Mouse (Mus musculus) lung, postnatal 0 days (tissue): ENCODE measurements around the gene C2. TPM values are rescaled to one million over a fixed set of nuclear protein-coding genes. Genes with fewer than 3 reads are reported as not detected.
"Not testable (repeated sequence)": the region's sequence is repeated elsewhere in the genome, so short reads cannot be mapped to it uniquely, and the experiment has no call there.

Experiments
- ATAC-seq: fragments of 200-750 bp; cut with Nextera tagmentation; 2 replicates; pipeline ENCODE4 v1.8.0; 2017; ENCODE audit warnings: moderate library complexity
- DNase-seq: peaks from one replicate; pipeline ENCODE4 v3.0.0-alpha.2; 2016; ENCODE audit warnings: low spot score
- H3K27ac ChIP-seq: fragments of 300-500 bp; sonication (generic); 2 replicates; pipeline ENCODE4 v1.5.1; 2014; ENCODE audit warnings: antibody characterized with exemption, mild to moderate bottlenecking, low read length, mixed read lengths
- H3K27me3 ChIP-seq: fragments of 300-500 bp; sonication (generic); replicated peaks from 2 replicates; pipeline ENCODE4 v1.6.1; 2014; ENCODE audit warnings: low read length, mixed read lengths; ENCODE audit not compliant: insufficient read depth
- H3K36me3 ChIP-seq: fragments of 300-500 bp; sonication (generic); 2 replicates; pipeline ENCODE4 v1.6.1; 2014; ENCODE audit warnings: low read length, mixed read lengths; ENCODE audit not compliant: insufficient read depth
- H3K4me1 ChIP-seq: fragments of 300-500 bp; sonication (generic); 2 replicates; pipeline ENCODE4 v1.6.1; 2014; ENCODE audit warnings: antibody characterized with exemption, low read depth, low read length, mixed read lengths; ENCODE audit not compliant: insufficient read depth
- H3K4me2 ChIP-seq: fragments of 300-500 bp; sonication (generic); replicated peaks from 2 replicates; pipeline ENCODE4 v1.6.1; 2014; ENCODE audit warnings: low read depth, mild to moderate bottlenecking, low read length, moderate library complexity, mixed read lengths
- H3K4me3 ChIP-seq: fragments of 300-500 bp; sonication (generic); 2 replicates; pipeline ENCODE4 v1.5.1; 2014; ENCODE audit warnings: low read depth, low read length
- H3K9ac ChIP-seq: fragments of 300-500 bp; sonication (generic); replicated peaks from 2 replicates; pipeline ENCODE4 v1.6.1; 2014; ENCODE audit warnings: low read depth, mild to moderate bottlenecking
- H3K9me3 ChIP-seq: fragments of 300-500 bp; sonication (generic); 2 replicates; pipeline ENCODE4 v1.6.1; 2016; ENCODE audit warnings: low read length, mixed read lengths
- CTCF ChIP-seq: IDR thresholded peaks from 2 replicates; pipeline ENCODE4 v1.5.1; 2016; ENCODE audit warnings: antibody characterized with exemption, mild to moderate bottlenecking
- EP300 ChIP-seq: IDR thresholded peaks from 2 replicates; pipeline ENCODE4 v1.6.1; 2016; ENCODE audit warnings: antibody characterized with exemption, mild to moderate bottlenecking, control low read depth
- WGBS: fragments of 180-500 bp; shearing (Covaris S2); extraction: QIAGEN DNeasy Blood & Tissue Kit; methylation state at CpG from one replicate; pipeline ENCODE4 v1.1.7; 2014; 5-methylcytosine and 5-hydroxymethylcytosine counted together
- polyA plus RNA-seq: library from polyadenylated mRNA; unstranded; fragments of >200 nt; fragmentation: Nextera tagmentation; extraction: Ambion mirVana; gene quantifications from 2 replicates; pipeline ENCODE4 v1.2.1, GENCODE M21; 2015

C2 gene
- polyA plus RNA-seq, 1 experiment from 2014 or later: 11.7 TPM

GRCm38 (mm10) chr17:34915410-34915831, 17.4 kb upstream of the C2 start:
- peak; percentile 67 for ATAC-seq
- H3K4me1 ChIP-seq: 0 out of 2 replicates have a peak, but pooled peaks cover 4% of the 10 kb centered on the region
- TF ChIP-seq CTCF: peak; percentile 58
- TF ChIP-seq EP300: no peak
- H3K27me3 ChIP-seq: no peaks in the 10 kb centered on the region
- no peaks in the 10 kb centered on the region for H3K9me3 ChIP-seq
- no peak overlapping the region for H3K4me3 ChIP-seq
- no peak overlapping the region for H3K27ac ChIP-seq
- H3K9ac ChIP-seq: no peak overlapping the region
- DNase-seq: peak; percentile 81
- H3K36me3 ChIP-seq: 0 out of 2 replicates have a peak, but pooled peaks cover 15% of the 10 kb centered on the region
- WGBS: 15% methylated on average over 11 of the region's 11 CpGs
- peak overlapping the region; percentile 30; the same call in 1 of the 2 replicates for H3K4me2 ChIP-seq

- Histone ChIP-seq H3K27me3 (no peaks in the 10 kb centered on the region), H3K4me2 (peak within 1 kb of the TSS; percentile 38), H3K27ac (peak within 1 kb of the TSS; percentile 28; the same call in 1 of the 2 replicates), H3K36me3 (0 out of 2 replicates have a peak, but pooled peaks cover 19% of the 10 kb centered on the region), H3K4me3 (no peak within 1 kb of the TSS), H3K9ac (no peak within 1 kb of the TSS), H3K9me3 (no peaks in the 10 kb centered on the region), H3K4me1 (0 out of 2 replicates have a peak, but pooled peaks cover 4% of the 10 kb centered on the region)
- TF ChIP-seq CTCF (no peak), EP300 (no peak)
- WGBS: 29% methylated on average over 17 of the region's 18 CpGs
- DNase-seq (peak; percentile 46), ATAC-seq (peak; percentile 32; the same call in 1 of the 2 replicates)
These were observed 16.0 kb upstream of the C2 start, which contains the start of gene Slc44a4 for GRCm38 (mm10) chr17:34913930-34914665. Gene Slc44a4, plus strand, starts transcription at chr17:34914466.

GRCm38 (mm10) chr17:34911945-34912351, 13.9 kb upstream of the C2 start:
- Histone ChIP-seq H3K27ac (no peak overlapping the region), H3K9me3 (no peaks in the 10 kb centered on the region), H3K27me3 (no peaks in the 10 kb centered on the region), H3K9ac (no peak overlapping the region), H3K36me3 (peaks cover 40% of the 10 kb centered on the region), H3K4me2 (no peak overlapping the region), H3K4me3 (no peak overlapping the region), H3K4me1 (0 out of 2 replicates have a peak, but pooled peaks cover 4% of the 10 kb centered on the region)
- ATAC-seq (peak; percentile 79), DNase-seq (peak; percentile 74)
- WGBS: 46% methylated on average over 5 of the region's 5 CpGs
- TF ChIP-seq EP300: no peak
- peak; percentile 98 for TF ChIP-seq CTCF

- Histone ChIP-seq H3K4me3 (no peak overlapping the region), H3K4me1 (0 out of 2 replicates have a peak, but pooled peaks cover 4% of the 10 kb centered on the region), H3K27me3 (no peaks in the 10 kb centered on the region), H3K27ac (no peak overlapping the region), H3K36me3 (peaks cover 50% of the 10 kb centered on the region), H3K9ac (no peak overlapping the region), H3K9me3 (no peaks in the 10 kb centered on the region), H3K4me2 (no peak overlapping the region)
- ATAC-seq (no peak), DNase-seq (no peak)
- TF ChIP-seq EP300: no peak
- 86% methylated on average over 10 of the region's 10 CpGs for WGBS
These were observed 12.9 kb upstream of the C2 start for GRCm38 (mm10) chr17:34910982-34911381.

GRCm38 (mm10) chr17:34902895-34903294, 4.8 kb upstream of the C2 start:
- Histone ChIP-seq H3K9ac (no peak overlapping the region), H3K9me3 (no peaks in the 10 kb centered on the region), H3K27me3 (no peaks in the 10 kb centered on the region), H3K4me3 (no peak overlapping the region), H3K27ac (no peak overlapping the region), H3K4me2 (no peak overlapping the region), H3K4me1 (no peaks in the 10 kb centered on the region), H3K36me3 (peaks cover 29% of the 10 kb centered on the region)
- ATAC-seq (no peak), DNase-seq (no peak)
- TF ChIP-seq EP300 (no peak), CTCF (no peak)
- 84% methylated on average over 9 of the region's 9 CpGs for WGBS

- H3K27me3 ChIP-seq, DNase-seq, H3K9ac ChIP-seq, H3K4me1 ChIP-seq, H3K4me3 ChIP-seq, H3K9me3 ChIP-seq, H3K4me2 ChIP-seq, H3K27ac ChIP-seq, ATAC-seq: not testable (repeated sequence)
- peaks cover 20% of the 10 kb centered on the region for H3K36me3 ChIP-seq
- WGBS: 85% methylated on average over 9 of the region's 10 CpGs
These were observed 3.9 kb upstream of the C2 start for GRCm38 (mm10) chr17:34901948-34902347.

DNA sequence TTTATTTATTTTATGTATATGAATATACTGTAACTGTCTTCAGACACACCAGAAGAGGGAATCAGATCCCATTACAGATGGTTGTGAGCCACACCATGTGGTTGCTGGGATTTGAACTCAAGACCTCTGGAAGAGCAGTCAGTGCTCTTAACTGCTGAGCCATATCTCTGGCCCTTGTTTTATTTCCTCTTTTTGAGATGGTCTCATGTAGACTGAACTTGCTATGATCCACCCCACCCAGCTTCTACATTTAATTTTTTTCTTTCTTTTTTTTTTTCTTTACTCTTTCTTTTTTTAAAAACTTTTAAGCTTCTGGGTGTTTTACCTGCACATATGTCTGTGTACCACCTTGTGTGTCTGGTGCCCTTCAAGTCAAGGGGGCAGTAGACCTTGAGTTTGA, 2.8 kb upstream of the C2 start:
- not testable (repeated sequence) for H3K9me3 ChIP-seq, H3K27ac ChIP-seq, DNase-seq, H3K27me3 ChIP-seq, H3K4me1 ChIP-seq, ATAC-seq, H3K4me2 ChIP-seq, H3K36me3 ChIP-seq, H3K9ac ChIP-seq, H3K4me3 ChIP-seq
